Comparison of ENCODE assay signal across 22 mouse cellular contexts in the genomic region with DNA sequence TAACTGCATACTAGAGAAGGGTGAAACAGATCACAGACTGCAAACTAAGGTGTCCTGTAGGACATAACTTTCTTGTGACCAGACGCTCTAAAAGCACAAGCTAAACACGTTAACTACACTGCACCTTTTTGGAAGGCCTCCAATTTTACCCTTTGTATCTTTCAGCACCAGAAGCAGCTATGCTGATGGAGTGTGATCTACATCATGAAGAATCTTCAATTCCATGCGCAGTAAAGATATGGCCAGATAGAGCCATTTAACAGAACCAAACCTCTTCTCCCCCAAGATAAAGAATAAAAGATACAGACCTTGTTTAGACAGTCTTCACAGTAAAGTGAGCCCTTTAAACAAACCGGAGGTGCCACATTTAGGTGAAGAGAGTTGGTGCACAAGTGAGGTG. TPM values are rescaled to one million over a fixed set of nuclear protein-coding genes. Genes with fewer than 3 reads are reported as not detected.
DNase-seq lines count a peak whose midpoint lies in the region; ATAC-seq and TF ChIP-seq lines count a peak whose summit lies in the region.
"Had no signal": no experiment of that assay in that cellular context is flagged by ENCODE, and none has a peak within 500 bp of the region (broad histone marks: within the 10 kb centered on the region; RNA-seq: fewer than 3 reads in every experiment).

No protein-coding gene starts in this region.

- peak; percentile 81 for ATAC-seq in megakaryocyte-erythroid progenitor cell, adult 5-6 weeks (replicated peaks; ENCODE audit: low FRiP score, low TSS enrichment, poor library complexity, severe bottlenecking)
- ATAC-seq: CD4-positive, CD25-positive, alpha-beta regulatory T cell, adult 4 months; forebrain, embryonic 13.5 days; forebrain, embryonic 15.5 days; forebrain, postnatal 0 days had no signal

- DNase-seq in liver, adult 2 months (ENCODE audit: extremely low read depth, low read depth, low spot score) = no peak
- DNase-seq in liver (no peak), MEL (ENCODE audit: low read depth, low spot score) (peak; percentile 20)
- no peak for DNase-seq in heart, postnatal 25 days (ENCODE audit: low spot score)
- DNase-seq: adrenal gland, adult 2 months; adrenal gland, postnatal 10 days; adrenal gland, postnatal 25 days; B cell, adult 2 months; cerebellum, adult 11 months; cerebellum, adult 18-20 months; cerebellum, adult 8-10 months; cerebellum, postnatal 10 days; cerebellum, postnatal 25 days; forebrain, postnatal 0 days had no signal

- H3K27me3 ChIP-seq in liver, adult 2 months (ENCODE audit: control insufficient read depth, insufficient read depth, low read length) = no peaks in the 10 kb centered on the region
- no peaks in the 10 kb centered on the region for H3K27me3 ChIP-seq in MEL (ENCODE audit: control insufficient read depth in 1 of 2, insufficient read depth in 2 of 2, low read length in 2 of 2)
- H3K27me3 ChIP-seq: CH12.LX; embryonic facial prominence, embryonic 12.5 days; forebrain, embryonic 13.5 days; forebrain, embryonic 15.5 days had no signal

- peak overlapping the region; percentile 38 for H3K27ac ChIP-seq in liver, adult 2 months (replicated peaks; ENCODE audit: insufficient read depth, low read depth, low read length)
- H3K27ac ChIP-seq in MEL (ENCODE audit: control insufficient read depth, low read depth, low read length) = no peak overlapping the region
- H3K27ac ChIP-seq: embryonic facial prominence, embryonic 10.5 days; embryonic facial prominence, embryonic 12.5 days; forebrain, embryonic 13.5 days; forebrain, embryonic 15.5 days had no signal

- peaks cover 10% of the 10 kb centered on the region; the same call in 1 of the 2 replicates for H3K79me2 ChIP-seq in liver, adult 2 months (ENCODE audit: control insufficient read depth, insufficient read depth, low read length)
- H3K79me2 ChIP-seq in MEL (ENCODE audit: control insufficient read depth, insufficient read depth, low read length, poor library complexity) = peaks cover 2% of the 10 kb centered on the region; the same call in 1 of the 2 replicates

- TF ChIP-seq POLR2A in liver, adult 2 months (IDR thresholded peaks at IDR 0.05; ENCODE audit: extremely low read depth, insufficient read depth, low read length) = no peak
- no peak for TF ChIP-seq POLR2A in MEL (IDR thresholded peaks at IDR 0.05; ENCODE audit: control insufficient read depth in 1 of 2, insufficient read depth in 1 of 2, low read depth in 1 of 2, low read length in 2 of 2, poor library complexity in 1 of 2)

- no peak for TF ChIP-seq RAD21 in MEL (IDR thresholded peaks at IDR 0.05; ENCODE audit: low read depth, low read length)

- H3K4me3 ChIP-seq in liver, adult 2 months (ENCODE audit: insufficient read depth, low read depth, low read length) = no peak overlapping the region
- H3K4me3 ChIP-seq in MEL (ENCODE audit: control insufficient read depth in 1 of 2, insufficient read depth in 1 of 2, low read depth in 2 of 2, low read length in 2 of 2) = no peak overlapping the region
- H3K4me3 ChIP-seq: embryonic facial prominence, embryonic 10.5 days; embryonic facial prominence, embryonic 12.5 days; forebrain, embryonic 13.5 days; forebrain, embryonic 15.5 days had no signal

- TF ChIP-seq EP300 in MEL (IDR thresholded peaks at IDR 0.05; ENCODE audit: low read depth in 1 of 2, low read length in 2 of 2) = peak; percentile 16 to 57; a peak in 1 of 4 replicates

- no peaks in the 10 kb centered on the region for H3K9me3 ChIP-seq in MEL (replicated peaks; ENCODE audit: insufficient read depth, low read length)
- H3K9me3 ChIP-seq: embryonic facial prominence, embryonic 10.5 days; embryonic facial prominence, embryonic 12.5 days; forebrain, embryonic 13.5 days; forebrain, embryonic 15.5 days; G1E had no signal

- 76% methylated on average over 4 of the region's 4 CpGs for WGBS in liver, adult 2 months

- H3K36me3 ChIP-seq in liver, adult 2 months (ENCODE audit: control insufficient read depth, insufficient read depth, low read length) = peaks cover 41% of the 10 kb centered on the region
- H3K36me3 ChIP-seq in MEL (ENCODE audit: control insufficient read depth in 1 of 2, insufficient read depth in 2 of 2, low read length in 2 of 2) = peaks cover 8 to 13% of the 10 kb centered on the region in 2 experiments

- H3K4me1 ChIP-seq in liver, adult 2 months (ENCODE audit: control insufficient read depth, insufficient read depth, low read length) = peaks cover 31% of the 10 kb centered on the region
- no peaks in the 10 kb centered on the region for H3K4me1 ChIP-seq in MEL (ENCODE audit: control insufficient read depth in 1 of 2, insufficient read depth in 2 of 2, low read length in 2 of 2)
- H3K4me1 ChIP-seq: embryonic facial prominence, embryonic 10.5 days; embryonic facial prominence, embryonic 12.5 days; forebrain, embryonic 13.5 days; forebrain, embryonic 15.5 days had no signal

- intact Hi-C loops in heart, postnatal 25 days (cut with DNase I) = no loop called here

- TF ChIP-seq CTCF in liver, adult 2 months (IDR thresholded peaks at IDR 0.05; ENCODE audit: low read depth, low read length) = no peak
- TF ChIP-seq CTCF in MEL (IDR thresholded peaks at IDR 0.05 in 2 of 3, conservative IDR thresholded peaks at IDR 0.05 in 1 of 3; ENCODE audit: control insufficient read depth in 1 of 3, insufficient read depth in 1 of 3, low read depth in 2 of 3, low read length in 3 of 3, poor library complexity in 1 of 3, severe bottlenecking in 1 of 3) = no peak

- no peak overlapping the region for H3K9ac ChIP-seq in liver, adult 2 months (ENCODE audit: low read depth, low read length)
- H3K9ac ChIP-seq in MEL (ENCODE audit: control insufficient read depth, low read depth, low read length, poor library complexity, severe bottlenecking) = no peak overlapping the region
- H3K9ac ChIP-seq: embryonic facial prominence, embryonic 12.5 days; forebrain, embryonic 13.5 days; forebrain, embryonic 15.5 days; forebrain, postnatal 0 days had no signal

TF ChIP-seq in MEL, 35 proteins besides CTCF, POLR2A, EP300 and RAD21:
- peak; percentile 48; the same call in 1 of the 2 replicates for TF ChIP-seq TCF12 (IDR thresholded peaks at IDR 0.05; ENCODE audit: low read depth, low read length)
- no peak for TF ChIP-seq POLR2AphosphoS5 (IDR thresholded peaks at IDR 0.05; ENCODE audit: borderline replicate concordance, low read depth, low read length)
TF ChIP-seq in MEL: peak in this region for 1.

RNA-seq across cellular contexts. Expression of a gene that starts 11.4 kb away (rescaled TPM):
- 9.4 and 12.3 TPM in 2 replicates for total RNA-seq in liver, adult 2 months (2014; rRNA removed)
- 14.4 and 14.5 TPM in 2 replicates for polyA plus RNA-seq in liver, adult 2 months (2012; rRNA removed)
- 25.2 and 25.8 TPM in 2 replicates for total RNA-seq in MEL (2012; rRNA removed)
- polyA plus RNA-seq in MEL (2012; ENCODE audit: insufficient read depth in 1 of 2, insufficient read length in 2 of 2, low read depth in 1 of 2, low replicate concordance in 2 of 2, missing spikeins in 1 of 2) = 10 to 100 TPM in 1 of 2 experiments, not detected in 1; 42.5 TPM
- total RNA-seq in megakaryocyte-erythroid progenitor cell, adult 5-6 weeks (2014; fragmentation: Nextera tagmentation) = 53.6 and 56.1 TPM in 2 replicates
- 51.4 and 55.8 TPM in 2 replicates for total RNA-seq in megakaryocyte-erythroid progenitor cell, adult 5-6 weeks (2017)
- total RNA-seq in heart, postnatal 25 days (2021) = 10 to 100 TPM; 30.0 TPM

RNA-seq across cellular contexts. Expression of a gene that starts 11.4 kb away (rescaled TPM):
- 26.4 and 36.2 TPM in 2 replicates for total RNA-seq in liver, adult 2 months (2014; rRNA removed)
- 10.7 and 11.3 TPM in 2 replicates for polyA plus RNA-seq in liver, adult 2 months (2012; rRNA removed)
- total RNA-seq in MEL (2012; rRNA removed) = 8.7 and 9.3 TPM in 2 replicates
- polyA plus RNA-seq in MEL (2012; ENCODE audit: insufficient read depth in 1 of 2, insufficient read length in 2 of 2, low read depth in 1 of 2, low replicate concordance in 2 of 2, missing spikeins in 1 of 2) = 10 to 100 TPM in 1 of 2 experiments, not detected in 1; 16.2 TPM
- 40.4 and 55.1 TPM in 2 replicates for total RNA-seq in megakaryocyte-erythroid progenitor cell, adult 5-6 weeks (2014; fragmentation: Nextera tagmentation)
- total RNA-seq in megakaryocyte-erythroid progenitor cell, adult 5-6 weeks (2017) = 15.4 and 19.9 TPM in 2 replicates
- 10 to 100 TPM; 29.3 to 34.2 TPM for total RNA-seq in heart, postnatal 25 days (2021)
